Mouse (Mus musculus) thymus, adult 2 months (tissue): ENCODE data around the gene Ing4.

Experiments used
- CTCF ChIP-seq: fragments of 200-500 bp; IDR thresholded peaks from 2 replicates; pipeline ENCODE4 v1.5.1; 2012; ENCODE audit warnings: mild to moderate bottlenecking, control low read depth, low read length, moderate library complexity, borderline replicate concordance; ENCODE audit not compliant: control insufficient read depth, poor library complexity, insufficient read depth; ENCODE audit errors: extremely low read depth
- POLR2A ChIP-seq: fragments of 200-500 bp; IDR thresholded peaks from 2 replicates; pipeline ENCODE4 v1.6.1; 2012; ENCODE audit warnings: mild to moderate bottlenecking, low read length, control low read depth, moderate library complexity; ENCODE audit not compliant: control insufficient read depth, poor library complexity, insufficient read depth; ENCODE audit errors: extremely low read depth

DNA sequence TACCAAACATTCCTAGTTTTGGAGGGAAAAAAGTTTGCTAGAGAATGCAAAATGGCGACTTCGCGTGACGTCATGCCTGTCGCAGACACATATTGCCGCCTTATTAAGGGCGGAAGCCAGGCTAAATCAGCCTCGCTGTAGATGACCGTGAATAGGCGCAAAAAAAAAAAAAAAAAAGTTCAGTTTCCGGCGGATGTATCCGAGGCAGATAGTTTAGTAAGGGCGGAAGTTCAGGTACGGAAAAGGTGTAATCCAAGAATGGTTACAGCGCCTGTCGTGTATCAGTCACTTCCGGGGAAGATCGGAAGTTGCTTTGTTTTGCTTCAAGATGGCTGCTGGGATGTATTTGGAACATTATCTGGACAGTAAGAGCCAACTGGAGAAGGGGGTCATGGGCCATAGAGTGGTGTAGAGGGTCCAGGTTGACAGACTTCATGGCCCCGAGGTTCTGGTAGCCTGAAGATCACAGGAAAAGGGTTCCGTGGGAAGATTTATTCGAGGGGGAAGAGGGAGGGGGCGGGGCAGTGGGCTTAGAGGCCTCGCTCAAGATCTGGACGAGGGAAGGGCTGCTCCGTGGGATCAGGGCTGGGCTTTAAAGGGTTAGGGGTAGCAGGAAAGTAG, at the start of gene Ing4:
- TF ChIP-seq CTCF, result no peak
- no peak for TF ChIP-seq POLR2A
